Comparison of ENCODE assay signal across 28 mouse cellular contexts in genomic region chr13:115078997-115079685, GRCm38 (mm10). TPM values are rescaled to one million over a fixed set of nuclear protein-coding genes. Genes with fewer than 3 reads are reported as not detected.
DNase-seq lines count a peak whose midpoint lies in the region; ATAC-seq and TF ChIP-seq lines count a peak whose summit lies in the region.
"Had no signal": no experiment of that assay in that cellular context is flagged by ENCODE, and none has a peak within 500 bp of the region (broad histone marks: within the 10 kb centered on the region; RNA-seq: fewer than 3 reads in every experiment).

No protein-coding gene starts in this region.

- no peak overlapping the region for H3K4me3 ChIP-seq in kidney, adult 2 months (ENCODE audit: insufficient read depth, low read depth, low read length)
- no peak overlapping the region for H3K4me3 ChIP-seq in MEL (ENCODE audit: control insufficient read depth in 1 of 2, insufficient read depth in 1 of 2, low read depth in 2 of 2, low read length in 2 of 2)
- H3K4me3 ChIP-seq in brown adipose tissue, adult 24 weeks (ENCODE audit: insufficient read depth, low read depth, low read length), result no peak overlapping the region
- H3K4me3 ChIP-seq in embryonic facial prominence, embryonic 10.5 days, result no peak overlapping the region
- H3K4me3 ChIP-seq: embryonic facial prominence, embryonic 13.5 days; erythroblast, embryonic 14.5 days; forebrain, embryonic 10.5 days; forebrain, embryonic 13.5 days; heart, embryonic 10.5 days; heart, embryonic 13.5 days; hindbrain, embryonic 12.5 days; hindbrain, embryonic 15.5 days had no signal

- H3K79me2 ChIP-seq in MEL (ENCODE audit: control insufficient read depth, insufficient read depth, low read length, poor library complexity), result no peaks in the 10 kb centered on the region

- TF ChIP-seq POLR2A in kidney, adult 2 months (IDR thresholded peaks at IDR 0.05; ENCODE audit: low read depth, low read length), result no peak
- TF ChIP-seq POLR2A in MEL (IDR thresholded peaks at IDR 0.05; ENCODE audit: control insufficient read depth in 1 of 2, insufficient read depth in 1 of 2, low read depth in 1 of 2, low read length in 2 of 2, poor library complexity in 1 of 2), result no peak

- TF ChIP-seq RAD21 in MEL (IDR thresholded peaks at IDR 0.05; ENCODE audit: low read depth, low read length), result no peak

- DNase-seq in kidney, adult 2 months, result no peak
- DNase-seq in kidney, adult 8-10 months, result no peak
- no peak for DNase-seq in MEL (ENCODE audit: low read depth, low spot score)
- no peak for DNase-seq in embryonic facial prominence, embryonic 10.5 days (ENCODE audit: low spot score)
- no peak for DNase-seq in spleen, adult 12 weeks (ENCODE audit: low spot score)
- DNase-seq: adrenal gland, postnatal 10 days; adrenal gland, postnatal 36 days; B cell, adult 2 months; cerebellum, adult 11 months; cerebellum, adult 2 months; cerebellum, adult 9-11 months; cerebellum, postnatal 25 days; gastrocnemius, postnatal 10 days; heart, adult 18-20 months; heart, postnatal 14 days had no signal

- 0 out of 2 replicates have a peak, but pooled peaks have one; percentile 7 for ATAC-seq in megakaryocyte progenitor cell, adult 5-6 weeks (replicated peaks; ENCODE audit: poor library complexity)
- ATAC-seq: forebrain, embryonic 13.5 days; forebrain, embryonic 16.5 days had no signal

- H3K36me3 ChIP-seq in kidney, adult 2 months (ENCODE audit: control insufficient read depth, insufficient read depth, low read length), result peaks cover 1% of the 10 kb centered on the region; the same call in 1 of the 2 replicates
- no peaks in the 10 kb centered on the region for H3K36me3 ChIP-seq in MEL (ENCODE audit: control insufficient read depth in 1 of 2, insufficient read depth in 2 of 2, low read length in 2 of 2)
- no peaks in the 10 kb centered on the region for H3K36me3 ChIP-seq in embryonic facial prominence, embryonic 10.5 days (replicated peaks)
- H3K36me3 ChIP-seq: embryonic facial prominence, embryonic 13.5 days; forebrain, embryonic 10.5 days; G1E; heart, embryonic 10.5 days; hindbrain, embryonic 12.5 days; hindbrain, embryonic 15.5 days had no signal

- H3K9ac ChIP-seq in MEL (ENCODE audit: control insufficient read depth, low read depth, low read length, poor library complexity, severe bottlenecking), result no peak overlapping the region
- H3K9ac ChIP-seq: embryonic facial prominence, embryonic 13.5 days; forebrain, embryonic 13.5 days; heart, embryonic 13.5 days; hindbrain, embryonic 12.5 days; hindbrain, embryonic 15.5 days had no signal

- H3K27me3 ChIP-seq in kidney, adult 2 months (replicated peaks; ENCODE audit: control insufficient read depth, insufficient read depth, low read length), result no peaks in the 10 kb centered on the region
- H3K27me3 ChIP-seq in MEL (ENCODE audit: control insufficient read depth in 1 of 2, insufficient read depth in 2 of 2, low read length in 2 of 2), result no peaks in the 10 kb centered on the region
- H3K27me3 ChIP-seq in embryonic facial prominence, embryonic 10.5 days (replicated peaks; ENCODE audit: low read depth, poor library complexity, severe bottlenecking), result no peaks in the 10 kb centered on the region
- H3K27me3 ChIP-seq: CH12.LX; embryonic facial prominence, embryonic 13.5 days; forebrain, embryonic 13.5 days; heart, embryonic 13.5 days; hindbrain, embryonic 12.5 days; hindbrain, embryonic 15.5 days had no signal

- no peak for TF ChIP-seq EP300 in MEL (IDR thresholded peaks at IDR 0.05; ENCODE audit: low read depth in 1 of 2, low read length in 2 of 2)

- H3K4me1 ChIP-seq in kidney, adult 2 months (ENCODE audit: control insufficient read depth, insufficient read depth, low read length), result peaks cover 11% of the 10 kb centered on the region
- H3K4me1 ChIP-seq in MEL (ENCODE audit: control insufficient read depth in 1 of 2, insufficient read depth in 2 of 2, low read length in 2 of 2), result no peaks in the 10 kb centered on the region
- H3K4me1 ChIP-seq in brown adipose tissue, adult 24 weeks (ENCODE audit: control insufficient read depth, insufficient read depth, insufficient read length, low read length), result peaks cover 29% of the 10 kb centered on the region
- H3K4me1 ChIP-seq in embryonic facial prominence, embryonic 10.5 days, result no peaks in the 10 kb centered on the region
- H3K4me1 ChIP-seq: embryonic facial prominence, embryonic 13.5 days; forebrain, embryonic 10.5 days; forebrain, embryonic 13.5 days; hindbrain, embryonic 12.5 days; hindbrain, embryonic 15.5 days had no signal

- no peaks in the 10 kb centered on the region for H3K9me3 ChIP-seq in MEL (replicated peaks; ENCODE audit: insufficient read depth, low read length)
- H3K9me3 ChIP-seq in embryonic facial prominence, embryonic 10.5 days, result no peaks in the 10 kb centered on the region
- H3K9me3 ChIP-seq: embryonic facial prominence, embryonic 13.5 days; forebrain, embryonic 10.5 days; forebrain, embryonic 13.5 days; G1E; heart, embryonic 10.5 days; heart, embryonic 13.5 days; hindbrain, embryonic 12.5 days; hindbrain, embryonic 15.5 days had no signal

- TF ChIP-seq CTCF in kidney, adult 2 months (conservative IDR thresholded peaks at IDR 0.05; ENCODE audit: insufficient read depth, insufficient read length, low read depth, low read length), result no peak
- no peak for TF ChIP-seq CTCF in MEL (IDR thresholded peaks at IDR 0.05 in 2 of 3, conservative IDR thresholded peaks at IDR 0.05 in 1 of 3; ENCODE audit: control insufficient read depth in 1 of 3, insufficient read depth in 1 of 3, low read depth in 2 of 3, low read length in 3 of 3, poor library complexity in 1 of 3, severe bottlenecking in 1 of 3)

- WGBS in kidney, adult 2 months, result 79% methylated on average over 6 of the region's 6 CpGs
- 86% methylated on average over 6 of the region's 6 CpGs for WGBS in embryonic facial prominence, embryonic 10.5 days

- peak overlapping the region; percentile 65; the same call in 1 of the 2 replicates for H3K27ac ChIP-seq in kidney, adult 2 months (ENCODE audit: insufficient read depth, low read depth, low read length)
- H3K27ac ChIP-seq in MEL (ENCODE audit: control insufficient read depth, low read depth, low read length), result no peak overlapping the region
- H3K27ac ChIP-seq in brown adipose tissue, adult 24 weeks (replicated peaks; ENCODE audit: low read depth, low read length), result peak overlapping the region; percentile 4; the same call in 1 of the 2 replicates
- no peak overlapping the region for H3K27ac ChIP-seq in embryonic facial prominence, embryonic 10.5 days (replicated peaks)
- H3K27ac ChIP-seq: embryonic facial prominence, embryonic 13.5 days; forebrain, embryonic 10.5 days; forebrain, embryonic 13.5 days; heart, embryonic 10.5 days; heart, embryonic 13.5 days; hindbrain, embryonic 12.5 days; hindbrain, embryonic 15.5 days had no signal

TF ChIP-seq in MEL, 35 proteins besides CTCF, POLR2A, EP300 and RAD21:
- peak; percentile 51 for TF ChIP-seq GATA1 (IDR thresholded peaks at IDR 0.05; ENCODE audit: low read depth, low read length)
- TF ChIP-seq MEF2A (IDR thresholded peaks at IDR 0.05; ENCODE audit: extremely low read depth, insufficient replicate concordance, low read depth, low read length, poor library complexity, severe bottlenecking), result no peak
- TF ChIP-seq KAT2A (conservative IDR thresholded peaks at IDR 0.05; ENCODE audit: low read depth, low read length), result no peak
- no peak for TF ChIP-seq JUND (IDR thresholded peaks at IDR 0.05; ENCODE audit: low read depth, low read length)
- no peak for TF ChIP-seq MAZ (IDR thresholded peaks at IDR 0.05; ENCODE audit: low read depth, low read length)
- TF ChIP-seq POLR2AphosphoS2 (IDR thresholded peaks at IDR 0.05; ENCODE audit: low read length), result no peak

RNA-seq across cellular contexts. Expression of gene Pelo, which starts 10.8 kb away (rescaled TPM):
- 29.0 and 32.3 TPM in 2 replicates for polyA plus RNA-seq in kidney, adult 2 months (2012; rRNA removed)
- total RNA-seq in MEL (2012; rRNA removed), result 30.4 and 32.6 TPM in 2 replicates
- 10 to 100 TPM in 1 of 2 experiments, not detected in 1; 39.7 TPM for polyA plus RNA-seq in MEL (2012; ENCODE audit: insufficient read depth in 1 of 2, insufficient read length in 2 of 2, low read depth in 1 of 2, low replicate concordance in 2 of 2, missing spikeins in 1 of 2)
- 3.8 and 6.6 TPM in 2 replicates for polyA plus RNA-seq in brown adipose tissue, adult 24 weeks (2012; ENCODE audit: insufficient read depth, insufficient read length, missing spikeins)
- 13.2 and 16.6 TPM in 2 replicates for total RNA-seq in megakaryocyte progenitor cell, adult 5-6 weeks (2015)
- total RNA-seq in megakaryocyte progenitor cell, adult 5-6 weeks (2017), result 13.9 and 15.5 TPM in 2 replicates
- polyA plus RNA-seq in embryonic facial prominence, embryonic 10.5 days (2016; fragmentation: Nextera tagmentation; extraction: Ambion mirVana), result 5.6 and 6.0 TPM in 2 replicates

RNA-seq across cellular contexts. Expression of gene Gm49395, which starts 22.6 kb away (rescaled TPM):
- 3.8 and 7.4 TPM in 2 replicates for polyA plus RNA-seq in kidney, adult 2 months (2012; rRNA removed)
- total RNA-seq in MEL (2012; rRNA removed), result 0.31 TPM in 1 of 2 replicates, not detected in the other
- not detected for polyA plus RNA-seq in MEL (2012; ENCODE audit: insufficient read depth in 1 of 2, insufficient read length in 2 of 2, low read depth in 1 of 2, low replicate concordance in 2 of 2, missing spikeins in 1 of 2)
- polyA plus RNA-seq in brown adipose tissue, adult 24 weeks (2012; ENCODE audit: insufficient read depth, insufficient read length, missing spikeins), result 5.0 and 6.2 TPM in 2 replicates
- 17.4 and 21.6 TPM in 2 replicates for total RNA-seq in megakaryocyte progenitor cell, adult 5-6 weeks (2015)
- total RNA-seq in megakaryocyte progenitor cell, adult 5-6 weeks (2017), result 3.1 and 5.7 TPM in 2 replicates
- 2.1 and 2.7 TPM in 2 replicates for polyA plus RNA-seq in embryonic facial prominence, embryonic 10.5 days (2016; fragmentation: Nextera tagmentation; extraction: Ambion mirVana)
- total RNA-seq: G1E had no signal

RNA-seq across cellular contexts. Expression of gene Itga1, which starts 22.6 kb away (rescaled TPM):
- 16.5 and 17.9 TPM in 2 replicates for polyA plus RNA-seq in kidney, adult 2 months (2012; rRNA removed)
- total RNA-seq in MEL (2012; rRNA removed), result not detected in 2 replicates
- not detected for polyA plus RNA-seq in MEL (2012; ENCODE audit: insufficient read depth in 1 of 2, insufficient read length in 2 of 2, low read depth in 1 of 2, low replicate concordance in 2 of 2, missing spikeins in 1 of 2)
- polyA plus RNA-seq in brown adipose tissue, adult 24 weeks (2012; ENCODE audit: insufficient read depth, insufficient read length, missing spikeins), result 19.8 and 21.6 TPM in 2 replicates
- total RNA-seq in megakaryocyte progenitor cell, adult 5-6 weeks (2015), result 12.3 and 18.0 TPM in 2 replicates
- total RNA-seq in megakaryocyte progenitor cell, adult 5-6 weeks (2017), result 7.0 and 8.8 TPM in 2 replicates
- polyA plus RNA-seq in embryonic facial prominence, embryonic 10.5 days (2016; fragmentation: Nextera tagmentation; extraction: Ambion mirVana), result 2.3 and 2.9 TPM in 2 replicates
- polyA plus RNA-seq: erythroblast, embryonic 14.5 days; G1E had no signal

Comparison
In these comparisons a context has a peak if more than half of its experiments do, and no peak if none do; other contexts are left out.
1. H3K27ac ChIP-seq: peak in kidney, adult 2 months (single experiment) and brown adipose tissue, adult 24 weeks (single experiment); none in MEL (single experiment) and embryonic facial prominence, embryonic 10.5 days (single experiment).